ENCODE assay signal across 13 mouse cellular contexts in the genomic region with DNA sequence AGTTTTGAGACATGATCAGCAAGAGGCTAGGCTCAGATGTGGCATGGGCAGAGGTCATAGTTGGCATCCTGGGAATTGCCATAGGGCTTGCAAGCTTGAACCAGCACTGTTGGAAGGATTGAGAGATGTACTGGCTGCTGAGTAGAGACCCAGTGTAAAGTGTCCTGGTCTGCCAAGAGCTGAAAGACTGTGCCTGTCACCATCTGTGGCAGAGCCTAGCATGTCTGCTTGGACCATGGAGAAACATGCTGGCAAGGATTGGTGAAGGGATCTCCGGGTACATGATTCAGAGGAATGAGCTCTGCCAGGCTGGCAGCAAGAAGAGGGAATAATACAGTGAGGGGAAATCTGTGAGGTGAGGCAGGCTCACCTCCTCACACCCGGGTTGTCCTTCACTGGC.
DNase-seq lines count a peak whose midpoint lies in the region.
"Had no signal": no experiment of that assay in that cellular context is flagged by ENCODE, and none has a peak within 500 bp of the region (broad histone marks: within the 10 kb centered on the region; RNA-seq: fewer than 3 reads in every experiment).

No protein-coding gene starts in this region.

- intact Hi-C loops in heart, postnatal 36 days (cut with DNase I) = no loop called here

- DNase-seq in layer of hippocampus, adult 9-11 months = peak; percentile 74
- no peak for DNase-seq in layer of hippocampus, adult 11-12 months (ENCODE audit: low spot score)
- DNase-seq in cerebellum, adult 11-12 months = peak; percentile 89
- DNase-seq in cerebellum, adult 9-11 months = peak; percentile 91
- DNase-seq in gonadal fat pad, adult 2 months (ENCODE audit: low read depth) = peak; percentile 73
- DNase-seq in thymus, postnatal 0 days (ENCODE audit: low spot score) = no peak
- no peak for DNase-seq in heart, postnatal 36 days
- DNase-seq: adrenal gland, postnatal 10 days; kidney, adult 18-20 months; liver, embryonic 13.5 days; lung, adult 2 months; lung, postnatal 14 days; right cerebral cortex, adult 18-20 months had no signal

Comparison
In these comparisons a context has a peak if more than half of its experiments do, and no peak if none do; other contexts are left out.
1. DNase-seq: peak in layer of hippocampus, adult 9-11 months (single experiment), cerebellum, adult 11-12 months (single experiment), cerebellum, adult 9-11 months (single experiment) and gonadal fat pad, adult 2 months (single experiment); none in layer of hippocampus, adult 11-12 months (single experiment), thymus, postnatal 0 days (single experiment) and heart, postnatal 36 days (0 of 2).